Mouse (Mus musculus) MEL (cell line): ENCODE measurements around the gene Kmo.

ENCODE experiments used
- CTCF ChIP-seq, 3 experiments: IDR thresholded peaks in 2 of 3; conservative IDR thresholded peaks in 1 of 3; 2 replicates each; pipeline ENCODE4 v1.5.1; 2011 to 2012; ENCODE audit warnings: low read length in 3 of 3, low read depth in 2 of 3, mild to moderate bottlenecking in 2 of 3, improper control_type of control experiment in 1 of 3, inconsistent platforms in 1 of 3, mixed read lengths in 1 of 3, moderate library complexity in 1 of 3; ENCODE audit not compliant: control insufficient read depth in 1 of 3, insufficient read depth in 1 of 3, poor library complexity in 1 of 3, severe bottlenecking in 1 of 3
- ETS1 ChIP-seq: IDR thresholded peaks from 2 replicates; pipeline ENCODE4 v1.6.1; 2012; ENCODE audit warnings: low read depth, mild to moderate bottlenecking, inconsistent platforms, low read length, improper control_type of control experiment, moderate library complexity
- GABPA ChIP-seq: IDR thresholded peaks from 2 replicates; pipeline ENCODE4 v1.6.1; 2012; ENCODE audit warnings: low read depth, mild to moderate bottlenecking, inconsistent platforms, low read length, improper control_type of control experiment, moderate library complexity
- GATA1 ChIP-seq: IDR thresholded peaks from 2 replicates; pipeline ENCODE4 v1.6.1; 2011; ENCODE audit warnings: low read depth, low read length, improper control_type of control experiment
- KAT2A ChIP-seq: conservative IDR thresholded peaks from 2 replicates; pipeline ENCODE4 v1.6.1; 2012; ENCODE audit warnings: low read depth, low read length, improper control_type of control experiment, inconsistent platforms
- MAX ChIP-seq: IDR thresholded peaks from 2 replicates; pipeline ENCODE4 v1.6.1; 2011; ENCODE audit warnings: low read length, improper control_type of control experiment
- MAZ ChIP-seq: IDR thresholded peaks from 2 replicates; pipeline ENCODE4 v1.6.1; 2012; ENCODE audit warnings: low read depth, mild to moderate bottlenecking, inconsistent platforms, low read length, improper control_type of control experiment
- NELFE ChIP-seq: IDR thresholded peaks from 2 replicates; pipeline ENCODE4 v1.6.1; 2011; ENCODE audit warnings: low read depth, low read length, improper control_type of control experiment
- POLR2A ChIP-seq, 2 experiments: IDR thresholded peaks; 2 replicates each; pipeline ENCODE4 v1.6.1; 2011 to 2012; ENCODE audit warnings: low read length in 2 of 2, mild to moderate bottlenecking in 2 of 2, control low read depth in 1 of 2, improper control_type of control experiment in 1 of 2, low read depth in 1 of 2, moderate library complexity in 1 of 2; ENCODE audit not compliant: control insufficient read depth in 1 of 2, insufficient read depth in 1 of 2, poor library complexity in 1 of 2
- POLR2AphosphoS2 ChIP-seq: IDR thresholded peaks from 2 replicates; pipeline ENCODE4 v1.6.1; 2011; ENCODE audit warnings: low read length, improper control_type of control experiment
- POLR2AphosphoS5 ChIP-seq: IDR thresholded peaks from 2 replicates; pipeline ENCODE4 v1.6.1; 2012; ENCODE audit warnings: low read depth, borderline replicate concordance, mild to moderate bottlenecking, inconsistent platforms, low read length, moderate library complexity, mixed read lengths
- RCOR1 ChIP-seq: IDR thresholded peaks from 2 replicates; pipeline ENCODE4 v1.6.1; 2012; ENCODE audit warnings: low read depth, mild to moderate bottlenecking, inconsistent platforms, low read length, improper control_type of control experiment
- USF1 ChIP-seq: IDR thresholded peaks from 2 replicates; pipeline ENCODE4 v1.6.1; 2014; ENCODE audit warnings: low read depth, mild to moderate bottlenecking, inconsistent platforms, low read length, improper control_type of control experiment, moderate library complexity
- ZNF384 ChIP-seq: IDR thresholded peaks from 2 replicates; pipeline ENCODE4 v1.6.1; 2012; ENCODE audit warnings: low read depth, mild to moderate bottlenecking, inconsistent platforms, low read length, improper control_type of control experiment

DNA sequence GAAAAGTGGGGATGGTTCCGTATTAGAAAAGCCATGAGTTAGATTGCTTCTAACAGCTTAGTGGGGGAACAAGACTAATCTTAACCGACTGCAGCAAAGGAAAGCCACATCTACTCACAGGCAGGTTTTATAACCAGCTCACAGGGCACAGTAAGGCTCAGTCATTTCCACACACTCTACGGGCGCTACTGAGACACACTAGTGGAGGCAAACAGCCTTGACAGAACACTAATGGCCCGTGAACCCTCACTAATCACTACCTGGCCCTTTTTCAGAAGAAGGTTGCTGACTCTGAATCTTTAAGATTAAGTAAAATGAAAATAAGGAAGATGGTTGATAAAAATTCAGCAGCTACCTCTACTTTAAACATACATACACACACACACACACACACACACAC lies 87.4 kb downstream of the Kmo start:
- TF ChIP-seq POLR2A (IDR thresholded peaks at IDR 0.05; ENCODE audit: control insufficient read depth in 1 of 2, insufficient read depth in 1 of 2, low read depth in 1 of 2, low read length in 2 of 2, poor library complexity in 1 of 2) (no peak), KAT2A (no peak), MAX (no peak), GATA1 (no peak), CTCF (IDR thresholded peaks at IDR 0.05 in 2 of 3, conservative IDR thresholded peaks at IDR 0.05 in 1 of 3; ENCODE audit: control insufficient read depth in 1 of 3, insufficient read depth in 1 of 3, low read depth in 2 of 3, low read length in 3 of 3, poor library complexity in 1 of 3, severe bottlenecking in 1 of 3) (no peak), POLR2AphosphoS2 (no peak), NELFE (no peak), ZNF384 (no peak), GABPA (no peak), POLR2AphosphoS5 (no peak), ETS1 (no peak), MAZ (no peak), USF1 (no peak), RCOR1 (no peak)
